Mouse (Mus musculus): ENCODE data around the gene Stxbp2. TPM values are rescaled to one million over a fixed set of nuclear protein-coding genes. Genes with fewer than 3 reads are reported as not detected.

The Stxbp2 gene
- total RNA-seq, 4 experiments from 2014 or later, result 59.8 to 87.1 (median 69.4) TPM

- no peak for DNase-seq (ENCODE audit: low spot score in 2 of 2)
Measured at GRCm38 (mm10) chr8:3631478-3631875, 722 bp downstream of the Stxbp2 start.

- DNase-seq (ENCODE audit: low spot score in 2 of 2), result no peak
Measured at GRCm38 (mm10) chr8:3645804-3646203, 15.0 kb downstream of the Stxbp2 start.

GRCm38 (mm10) chr8:3646824-3647531 lies 16.2 kb downstream of the Stxbp2 start:
- DNase-seq (ENCODE audit: low spot score in 2 of 2), result no peak

GRCm38 (mm10) chr8:3647561-3647960 lies 16.8 kb downstream of the Stxbp2 start:
- no peak for DNase-seq (ENCODE audit: low spot score in 2 of 2)

GRCm38 (mm10) chr8:3648268-3648667 lies 17.5 kb downstream of the Stxbp2 start:
- no peak for DNase-seq (ENCODE audit: low spot score in 2 of 2)

- no peak for DNase-seq (ENCODE audit: low spot score in 2 of 2)
Measured at GRCm38 (mm10) chr8:3648990-3649389, 18.2 kb downstream of the Stxbp2 start.

GRCm38 (mm10) chr8:3652845-3653244 lies 22.1 kb downstream of the Stxbp2 start:
- DNase-seq (ENCODE audit: low spot score in 2 of 2), result no peak

GRCm38 (mm10) chr8:3654726-3655508 lies 24.2 kb downstream of the Stxbp2 start:
- DNase-seq (ENCODE audit: low spot score in 2 of 2), result no peak

GRCm38 (mm10) chr8:3655526-3655925 lies 24.8 kb downstream of the Stxbp2 start, which contains the start of gene Retn:
Gene Retn (plus strand): TSS chr8:3655770.
- DNase-seq (ENCODE audit: low spot score in 2 of 2), result no peak

GRCm38 (mm10) chr8:3656725-3657381 lies 26.1 kb downstream of the Stxbp2 start:
- DNase-seq (ENCODE audit: low spot score in 2 of 2), result no peak

- DNase-seq (ENCODE audit: low spot score in 2 of 2), result no peak
Measured at GRCm38 (mm10) chr8:3660889-3661288, 30.1 kb downstream of the Stxbp2 start.

- no peak for DNase-seq (ENCODE audit: low spot score in 2 of 2)
Measured at GRCm38 (mm10) chr8:3664405-3664804, 33.6 kb downstream of the Stxbp2 start.

- no peak for DNase-seq (ENCODE audit: low spot score in 2 of 2)
Measured at GRCm38 (mm10) chr8:3665507-3665906, 34.8 kb downstream of the Stxbp2 start, which contains the start of gene Mcemp1. Gene Mcemp1 (plus strand): TSS chr8:3665754.

- no peak for DNase-seq (ENCODE audit: low spot score in 2 of 2)
Measured at GRCm38 (mm10) chr8:3670388-3670787, 39.6 kb downstream of the Stxbp2 start.

GRCm38 (mm10) chr8:3671980-3672491 lies 41.3 kb downstream of the Stxbp2 start, which contains the start of gene Fcor:
Gene Fcor (minus strand): TSS chr8:3672362.
- DNase-seq (ENCODE audit: low spot score in 2 of 2), result peak; percentile 86 to 92

- DNase-seq (ENCODE audit: low spot score in 2 of 2), result no peak
Measured at GRCm38 (mm10) chr8:3674671-3675070, 43.9 kb downstream of the Stxbp2 start.

GRCm38 (mm10) chr8:3676131-3676992 lies 45.6 kb downstream of the Stxbp2 start, which contains the start of gene Trappc5:
Gene Trappc5 (plus strand): TSS chr8:3676299.
- DNase-seq (ENCODE audit: low spot score in 2 of 2), result peak; percentile 90 to 95

GRCm38 (mm10) chr8:3676993-3677579 lies 46.3 kb downstream of the Stxbp2 start:
- no peak for DNase-seq (ENCODE audit: low spot score in 2 of 2)

- DNase-seq (ENCODE audit: low spot score in 2 of 2), result no peak
Measured at GRCm38 (mm10) chr8:3678831-3679230, 48.1 kb downstream of the Stxbp2 start.

GRCm38 (mm10) chr8:3679236-3679635 lies 48.5 kb downstream of the Stxbp2 start:
- no peak for DNase-seq (ENCODE audit: low spot score in 2 of 2)
